ENCODE assay signal across 8 mouse cellular contexts in genomic region chr17:43036058-43036757, GRCm38 (mm10). TPM values are rescaled to one million over a fixed set of nuclear protein-coding genes. Genes with fewer than 3 reads are reported as not detected.
DNase-seq lines count a peak whose midpoint lies in the region; ATAC-seq lines count a peak whose summit lies in the region.
"Had no signal": no experiment of that assay in that cellular context is flagged by ENCODE, and none has a peak within 500 bp of the region (broad histone marks: within the 10 kb centered on the region; RNA-seq: fewer than 3 reads in every experiment).

No protein-coding gene starts in this region.

- intact Hi-C loops in heart, postnatal 25 days (cut with DNase I): no loop called here

- DNase-seq in layer of hippocampus, adult 18-20 months (ENCODE audit: low spot score in 2 of 2): peak; percentile 35 to 62
- no peak for DNase-seq in layer of hippocampus, postnatal 10 days (ENCODE audit: low spot score in 2 of 2)
- DNase-seq in c-Kit-negative CD71-positive TER-119-positive erythroid progenitor cells, embryonic 14.5 days (ENCODE audit: low read depth, low spot score): peak; percentile 64
- peak; percentile 7 for DNase-seq in heart, postnatal 25 days (ENCODE audit: low spot score)
- DNase-seq in frontal cortex, postnatal 25 days (ENCODE audit: low spot score in 2 of 2): no peak
- DNase-seq in left cerebral cortex, adult 11 months (ENCODE audit: low spot score): no peak
- DNase-seq: adrenal gland, postnatal 10 days had no signal

- peak; percentile 77 for ATAC-seq in megakaryocyte, adult 5-6 weeks (ENCODE audit: poor library complexity, severe bottlenecking)

RNA-seq across cellular contexts. Expression of gene Tnfrsf21, which starts 19.9 kb away (rescaled TPM):
- 100 to 1,000 TPM; 122 to 124 TPM for total RNA-seq in layer of hippocampus, adult 18-20 months (2021)
- total RNA-seq in layer of hippocampus, postnatal 10 days (2021): 10 to 100 TPM; 97.8 to 98.5 TPM
- total RNA-seq in heart, postnatal 25 days (2021): 10 to 100 TPM in 1 of 2 experiments, 1 to 10 TPM in 1; 9.8 to 13.5 TPM
- total RNA-seq in megakaryocyte, adult 5-6 weeks (2015): 107 and 122 TPM in 2 replicates
- total RNA-seq in megakaryocyte, adult 5-6 weeks (2017): 95.1 and 116 TPM in 2 replicates

Comparison
In these comparisons a context has a peak if more than half of its experiments do, and no peak if none do; other contexts are left out.
1. DNase-seq: peak in layer of hippocampus, adult 18-20 months (2 of 2), c-Kit-negative CD71-positive TER-119-positive erythroid progenitor cells, embryonic 14.5 days (single experiment) and heart, postnatal 25 days (single experiment); none in layer of hippocampus, postnatal 10 days (0 of 2), frontal cortex, postnatal 25 days (0 of 2) and left cerebral cortex, adult 11 months (single experiment).
2. RNA of gene Tnfrsf21, which starts 19.9 kb away (total RNA-seq): 122 to 124 TPM in layer of hippocampus, adult 18-20 months, 95.1 to 122 TPM in megakaryocyte, adult 5-6 weeks and 97.8 to 98.5 TPM in layer of hippocampus, postnatal 10 days; 9.8 to 13.5 TPM in heart, postnatal 25 days; every median in the first group is over 4 times any median in the second.